Mouse (Mus musculus) spleen, postnatal 10 days (tissue): ENCODE data around the gene Nox3.

Experiments
- DNase-seq, 2 experiments: peaks; one replicate each; pipeline ENCODE4 v3.0.0; 2021 to 2022; ENCODE audit warnings: low spot score in 2 of 2

Nox3 gene

DNA sequence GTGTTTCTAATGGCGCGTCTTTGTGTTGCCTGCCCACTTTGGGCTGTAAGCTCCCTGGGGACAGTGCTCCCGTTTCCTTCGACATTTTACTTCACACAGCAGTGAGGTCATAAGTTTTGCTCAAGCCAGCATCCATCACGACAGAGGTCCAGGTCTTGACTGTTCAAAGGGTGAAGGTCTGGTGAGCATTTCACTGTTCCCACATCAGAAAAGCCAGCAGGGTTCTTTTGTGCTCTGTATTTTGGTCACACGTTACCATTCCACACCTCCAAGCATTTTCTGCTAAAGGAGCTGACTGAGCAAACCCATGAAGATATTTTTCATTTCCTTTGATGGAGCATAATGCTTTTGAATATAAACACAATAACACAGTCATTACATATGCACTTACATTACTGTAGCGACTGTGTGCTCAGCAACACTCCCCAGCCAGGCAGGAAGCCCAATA lies 85.7 kb downstream of the Nox3 start:
- no peak for DNase-seq

DNA sequence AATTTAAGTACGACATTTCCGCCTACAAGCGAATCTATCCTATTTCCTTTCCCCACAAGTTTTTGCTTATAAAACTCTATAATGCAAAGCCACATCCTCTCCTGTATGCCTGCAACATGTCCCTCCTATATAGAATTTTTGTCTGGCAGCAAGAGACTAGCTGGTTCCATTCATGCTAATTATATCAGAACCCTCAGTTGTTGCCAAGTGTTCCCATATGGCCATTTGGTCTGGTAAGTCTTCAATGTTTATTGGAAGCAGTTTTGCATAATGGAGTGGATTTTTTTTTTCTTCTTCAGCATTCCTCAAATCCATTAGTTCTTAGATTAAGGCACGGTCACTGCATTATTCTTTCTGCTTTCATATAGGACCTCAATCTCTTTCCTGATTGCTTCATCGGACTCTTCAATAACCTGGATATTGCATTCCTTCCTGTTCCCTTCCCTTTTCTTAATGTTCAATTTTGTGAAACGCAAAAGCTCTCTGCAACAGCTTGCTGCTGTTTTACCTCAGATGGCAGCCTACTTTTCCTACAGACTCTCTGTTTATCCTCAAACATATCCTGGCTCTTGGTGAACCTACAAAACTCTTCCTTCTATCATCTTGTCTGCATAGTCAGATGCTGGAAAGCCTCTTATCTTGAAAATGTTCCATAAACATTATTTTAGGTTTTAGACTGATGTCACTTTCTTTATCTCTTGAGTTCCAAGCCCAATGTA lies 92.9 kb downstream of the Nox3 start:
- DNase-seq, result no peak

DNA sequence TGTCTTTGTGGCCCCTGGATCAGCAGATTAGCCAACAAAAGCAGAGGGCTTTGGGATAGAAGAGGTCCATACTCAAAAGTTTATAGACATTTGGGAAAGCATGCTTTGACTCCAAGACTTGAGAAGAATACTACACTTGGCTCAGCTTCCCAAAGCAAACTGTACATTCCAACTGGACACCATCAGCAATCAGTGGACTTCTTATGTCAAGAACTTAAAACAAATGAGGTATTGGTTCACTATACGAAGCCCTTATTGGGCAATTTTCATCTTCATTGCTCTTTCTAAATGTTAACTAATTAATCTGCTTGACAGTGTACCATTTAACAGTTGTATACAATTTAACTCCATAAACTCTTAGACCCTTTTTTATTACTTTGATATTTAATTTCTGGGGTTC lies 97.7 kb downstream of the Nox3 start:
- no peak for DNase-seq

DNA sequence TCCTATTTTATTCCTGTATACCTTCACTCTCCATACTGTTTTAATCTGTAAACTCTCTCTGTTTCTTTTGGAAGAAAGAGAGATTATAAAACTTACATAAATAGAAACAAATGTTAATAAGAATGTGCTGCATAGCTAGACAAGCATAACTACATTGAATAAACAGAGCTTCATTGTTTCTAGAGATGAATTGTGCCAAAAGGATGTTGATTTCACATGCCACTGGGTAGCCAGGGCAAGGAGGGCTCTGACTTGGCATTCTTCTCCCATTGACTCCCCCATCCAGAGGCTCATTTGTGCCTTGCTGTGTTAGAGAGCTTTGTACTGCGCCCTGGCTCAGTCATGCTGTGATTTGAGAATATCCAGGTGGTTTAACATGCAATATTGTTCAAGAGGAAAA lies 98.2 kb downstream of the Nox3 start:
- DNase-seq, result no peak

DNA sequence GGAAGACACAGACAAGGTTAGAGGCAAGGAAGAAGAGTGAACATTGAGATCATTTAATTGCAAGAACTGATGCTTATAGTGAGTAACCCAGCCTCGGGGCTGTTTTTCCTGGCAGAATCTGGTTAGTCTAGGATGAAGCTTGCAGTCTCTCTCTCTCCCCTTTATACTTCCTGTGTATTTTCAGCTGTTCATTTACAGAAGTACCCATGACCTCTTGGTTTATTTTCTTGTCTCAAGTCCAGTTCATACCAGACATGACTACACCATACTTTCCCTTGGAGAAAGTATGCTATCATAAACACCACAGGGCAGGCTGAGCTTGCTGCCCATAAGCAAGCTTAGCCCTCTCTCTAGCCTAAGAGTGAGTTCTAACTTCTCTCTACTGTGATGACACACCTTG lies 98.9 kb downstream of the Nox3 start:
- no peak for DNase-seq
